Mouse (Mus musculus) liver, embryonic 14 days (tissue): ENCODE data around the gene Dis3l. TPM values are rescaled to one million over a fixed set of nuclear protein-coding genes. Genes with fewer than 3 reads are reported as not detected.

Experiments
- polyA plus RNA-seq: library from polyadenylated mRNA; depleted of rRNA; stranded (reverse); fragments of >200 nt; gene quantifications from 2 replicates; pipeline ENCODE4 v1.2.3, GENCODE M21; 2012; rRNA removed

The Dis3l gene
- 5.2 and 5.8 TPM in 2 replicates for polyA plus RNA-seq

GRCm38 (mm10) chr9:64341254-64341566 lies at the start of gene Dis3l:
Dis3l (minus strand) TSS chr9:64341288.

GRCm38 (mm10) chr9:64385511-64386465 lies 44.7 kb upstream of the Dis3l start, which contains the start of gene Megf11:
Megf11 (plus strand) TSS chr9:64385626.

GRCm38 (mm10) chr9:64281105-64281780 lies 59.8 kb downstream of the Dis3l start, which contains the start of gene Tipin:
Tipin (plus strand) TSS chr9:64281581.

Other genes with a start within 250 kb of the Dis3l start
- gene Lctl, start 224.1 kb downstream of the Dis3l start, polyA plus RNA-seq: 0.02 and 0.03 TPM in 2 replicates
- 39.8 and 41.2 TPM in 2 replicates for gene Zwilch, start 168.2 kb downstream of the Dis3l start, polyA plus RNA-seq
- gene Rpl4, start 167.9 kb downstream of the Dis3l start, polyA plus RNA-seq: 934 and 1,031 TPM in 2 replicates
- 13.3 TPM in 2 replicates for gene Snapc5, start 162.0 kb downstream of the Dis3l start, polyA plus RNA-seq
- 0.07 and 0.08 TPM in 2 replicates for gene Uchl4, start 106.1 kb downstream of the Dis3l start, polyA plus RNA-seq
- 12.8 and 15.0 TPM in 2 replicates for gene Map2k1, start 87.7 kb downstream of the Dis3l start, polyA plus RNA-seq
- gene Tipin, start 59.7 kb downstream of the Dis3l start, polyA plus RNA-seq: 131 and 158 TPM in 2 replicates
- gene Megf11, start 44.3 kb upstream of the Dis3l start, polyA plus RNA-seq: 0.16 and 0.20 TPM in 2 replicates